Mouse (Mus musculus) CH12F3 (cell line): ENCODE results near the gene Mbd3.

Experiments
- in situ Hi-C: fragments of 300-500 bp; cut with MboI; formaldehyde crosslinking; loops from 2 replicates; pipeline ENCODE4 v1.14.3; 2020; ENCODE audit warnings: low sequenced_read_pairs

Mbd3 gene

DNA sequence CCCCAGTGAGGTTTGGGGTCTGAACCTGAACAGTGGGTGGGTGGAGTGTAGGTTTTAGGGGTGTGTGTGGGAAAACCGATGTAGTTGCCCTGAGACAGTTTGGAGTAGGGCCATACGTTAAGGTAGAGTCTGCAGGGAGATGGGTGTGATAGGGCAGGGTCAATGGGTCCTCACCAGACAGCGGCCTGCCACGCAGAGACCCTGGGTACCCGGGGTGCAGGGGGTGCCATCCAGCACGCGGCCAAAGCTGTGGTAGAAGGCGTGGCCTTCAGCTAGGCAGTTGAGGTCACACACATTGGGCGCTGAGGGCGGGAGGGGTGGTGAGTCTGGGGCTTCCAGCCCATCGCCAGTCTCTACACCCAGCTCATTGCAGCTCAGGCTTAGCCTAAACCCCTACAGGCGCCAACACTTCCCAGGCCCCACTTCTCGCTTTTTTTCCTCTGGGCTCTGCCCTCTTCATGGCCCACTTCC lies 55.9 kb downstream of the Mbd3 start:
- in situ Hi-C loops, result no loop called here

DNA sequence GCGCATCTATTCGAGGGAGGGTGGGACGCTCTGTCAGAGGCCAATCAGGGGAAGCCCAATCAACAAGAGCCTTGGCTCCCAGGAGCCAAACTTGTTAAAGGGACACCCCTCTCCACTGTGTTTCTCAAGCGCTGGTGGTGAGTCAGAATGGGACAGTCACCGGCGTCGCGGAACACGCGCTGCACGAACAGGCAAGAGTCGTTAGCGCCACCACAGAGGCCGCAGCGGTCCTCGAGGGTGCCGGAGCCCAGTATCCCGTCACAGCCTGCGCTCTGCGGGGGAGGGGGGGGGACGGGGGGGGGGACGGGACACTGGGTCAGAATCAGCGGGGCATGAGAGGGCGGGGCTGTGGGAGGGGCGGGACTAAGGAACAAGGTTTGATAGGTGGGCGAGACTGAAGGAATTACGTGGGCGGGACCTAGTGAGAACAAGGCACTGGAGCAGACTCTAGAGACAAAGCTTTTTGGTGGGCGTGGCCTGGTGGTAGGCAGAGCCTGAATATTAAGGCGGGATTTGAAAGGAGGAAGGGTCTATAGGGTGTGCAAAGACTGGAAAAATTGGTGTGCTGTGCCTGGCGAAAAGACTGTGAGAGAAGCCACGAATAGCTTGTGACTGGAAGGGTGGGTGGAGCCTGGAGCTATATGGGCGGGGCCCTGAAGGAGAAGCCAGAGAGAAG lies 56.5 kb downstream of the Mbd3 start:
- in situ Hi-C loops, result no loop called here
